Mouse (Mus musculus): ENCODE data around the gene Ccdc42. TPM values are rescaled to one million over a fixed set of nuclear protein-coding genes. Genes with fewer than 3 reads are reported as not detected.

Ccdc42 gene
- polyA plus RNA-seq (2015; fragmentation: Nextera tagmentation; extraction: Ambion mirVana) = 0.66 and 0.94 TPM in 2 replicates

DNA sequence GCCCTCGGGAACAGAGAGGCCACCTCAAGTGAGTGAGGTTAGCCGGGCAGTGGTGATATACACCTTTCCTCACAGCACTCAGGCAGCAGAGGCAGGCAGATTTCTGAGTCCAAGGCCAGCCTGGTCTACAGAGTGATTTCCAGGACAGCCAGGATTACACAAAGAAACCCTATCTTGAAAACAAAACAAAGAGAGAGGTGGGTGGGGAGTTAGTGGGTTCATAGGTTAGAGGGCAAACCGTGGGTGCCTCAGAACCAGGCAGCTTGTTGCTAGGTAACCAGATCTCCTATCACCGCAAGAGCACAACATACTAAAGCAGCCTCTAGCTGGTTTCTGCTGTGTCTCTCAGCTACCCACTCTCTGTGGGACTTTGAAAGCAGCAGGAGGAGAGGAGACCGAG is at the start of gene Ccdc42:
Ccdc42 (plus strand) TSS at position 301 of the 400 bp plus-strand sequence.
- no peak within 1 kb of the TSS for H3K4me2 ChIP-seq
- H3K27me3 ChIP-seq = no peaks in the 10 kb centered on the region
- WGBS = 71% methylated on average over 5 of the region's 5 CpGs
- H3K4me1 ChIP-seq = peaks cover 22% of the 10 kb centered on the region
- no peak for ATAC-seq (ENCODE audit: borderline replicate concordance, extremely low read depth, low FRiP score, low TSS enrichment)
- H3K4me3 ChIP-seq = no peak within 1 kb of the TSS
- no peak within 1 kb of the TSS for H3K27ac ChIP-seq
- no peaks in the 10 kb centered on the region for H3K9me3 ChIP-seq
- no peaks in the 10 kb centered on the region for H3K36me3 ChIP-seq
- H3K9ac ChIP-seq = no peak within 1 kb of the TSS

DNA sequence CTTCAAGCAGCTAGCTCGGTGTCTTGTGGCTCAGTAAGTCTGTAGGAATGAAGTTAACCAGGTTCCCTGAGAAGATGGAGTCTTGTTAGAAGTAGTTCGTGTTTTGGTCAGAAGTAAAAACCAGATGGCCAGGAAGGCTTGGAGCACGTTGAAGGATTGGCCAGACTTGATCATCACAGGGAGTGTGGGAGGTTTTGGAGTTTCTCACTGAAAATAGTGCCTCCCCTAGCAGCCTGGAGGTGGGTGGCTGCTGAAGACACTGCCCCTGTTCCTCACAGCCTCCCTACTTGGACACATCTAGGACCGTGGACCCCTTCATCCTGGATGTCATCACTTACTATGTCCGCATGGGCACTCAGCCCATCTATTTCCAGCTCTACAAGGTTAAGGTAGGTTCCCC is 47.2 kb upstream of the Ccdc42 start:
- ATAC-seq (ENCODE audit: borderline replicate concordance, extremely low read depth, low FRiP score, low TSS enrichment) = no peak
- Histone ChIP-seq H3K4me2 (no peak overlapping the region), H3K27me3 (no peaks in the 10 kb centered on the region), H3K9me3 (no peaks in the 10 kb centered on the region), H3K4me1 (peaks cover under 1% of the 10 kb centered on the region; the same call in 1 of the 2 replicates), H3K4me3 (no peak overlapping the region), H3K27ac (no peak overlapping the region), H3K36me3 (no peaks in the 10 kb centered on the region), H3K9ac (no peak overlapping the region)
- WGBS = 54% methylated on average over 5 of the region's 5 CpGs

DNA sequence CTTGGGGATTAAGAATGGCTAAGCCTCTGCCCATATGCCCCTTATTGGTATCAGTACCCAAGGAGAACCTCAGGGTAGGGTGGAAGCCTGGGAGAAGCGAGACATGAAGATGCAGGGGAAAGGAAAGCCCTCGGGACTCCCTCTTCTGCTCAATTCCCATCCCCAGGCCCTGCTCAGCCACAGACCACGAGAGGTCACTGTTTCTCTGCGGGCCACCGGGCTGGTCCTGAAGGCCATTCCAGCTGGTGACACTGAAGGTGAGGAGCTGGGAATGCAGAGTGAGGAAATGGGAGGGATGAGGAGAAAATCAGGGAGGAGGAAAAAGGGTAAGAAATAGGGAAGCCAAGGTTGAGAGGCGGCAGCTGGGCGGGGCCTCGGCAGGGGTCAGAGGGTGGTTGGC is 42.3 kb upstream of the Ccdc42 start:
- Histone ChIP-seq H3K9me3 (no peaks in the 10 kb centered on the region), H3K9ac (no peak overlapping the region), H3K36me3 (no peaks in the 10 kb centered on the region), H3K4me2 (no peak overlapping the region), H3K27me3 (no peaks in the 10 kb centered on the region), H3K27ac (no peak overlapping the region), H3K4me1 (peaks cover 11% of the 10 kb centered on the region), H3K4me3 (no peak overlapping the region)
- no peak for ATAC-seq (ENCODE audit: borderline replicate concordance, extremely low read depth, low FRiP score, low TSS enrichment)
- 8% methylated on average over 8 of the region's 8 CpGs for WGBS

DNA sequence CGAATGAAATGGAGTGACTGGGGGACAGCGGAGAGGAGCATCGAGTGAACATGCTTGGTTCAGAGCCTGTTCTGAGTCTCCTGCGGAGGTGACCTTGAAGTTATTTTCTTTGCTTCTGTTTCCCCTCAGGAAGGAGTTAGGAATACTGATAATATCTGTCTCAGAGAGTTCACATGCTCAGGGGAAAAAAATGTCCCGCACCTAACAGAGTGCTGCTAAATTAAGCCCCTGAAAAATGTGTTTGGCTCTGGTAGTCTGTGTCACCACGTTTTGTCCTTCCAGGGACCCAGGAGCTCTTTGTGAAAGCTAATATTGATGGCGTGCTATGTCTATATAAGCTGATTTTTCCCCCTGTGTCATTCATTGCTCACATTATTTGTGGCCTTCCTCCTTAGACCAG is 41.6 kb upstream of the Ccdc42 start:
- ATAC-seq (ENCODE audit: borderline replicate concordance, extremely low read depth, low FRiP score, low TSS enrichment) = no peak
- Histone ChIP-seq H3K4me2 (no peak overlapping the region), H3K9me3 (no peaks in the 10 kb centered on the region), H3K36me3 (no peaks in the 10 kb centered on the region), H3K9ac (no peak overlapping the region), H3K4me1 (peaks cover 11% of the 10 kb centered on the region), H3K27ac (no peak overlapping the region), H3K27me3 (no peaks in the 10 kb centered on the region), H3K4me3 (no peak overlapping the region)
- 41% methylated on average over 7 of the region's 7 CpGs for WGBS

DNA sequence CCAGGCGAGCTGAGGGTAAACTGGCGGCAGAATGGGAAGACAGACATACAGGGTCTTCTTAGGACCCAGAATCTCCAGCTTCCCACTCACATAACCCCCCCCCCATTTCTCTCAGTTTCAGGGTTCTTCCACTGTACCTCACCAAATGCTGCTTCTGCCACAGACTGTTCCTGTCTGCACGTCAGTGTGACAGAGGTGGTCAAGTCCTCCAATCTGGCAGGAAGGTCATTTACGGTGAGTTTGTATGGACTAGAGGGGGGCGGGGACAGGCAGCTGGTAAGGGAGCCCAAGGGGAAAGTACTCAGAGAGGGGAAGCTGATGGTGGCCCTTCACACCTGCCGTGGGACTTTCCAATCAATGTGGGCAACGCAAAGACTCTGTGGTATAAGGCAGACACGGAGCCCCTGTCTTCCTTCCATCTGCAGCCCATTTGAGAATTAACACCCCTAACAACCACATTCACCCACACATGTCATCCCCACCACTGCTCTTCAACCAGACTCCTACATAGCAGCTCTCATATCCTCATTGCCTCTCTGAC is 41.1 kb upstream of the Ccdc42 start:
- Histone ChIP-seq H3K36me3 (no peaks in the 10 kb centered on the region), H3K27ac (no peak overlapping the region), H3K4me3 (no peak overlapping the region), H3K9ac (no peak overlapping the region), H3K4me2 (no peak overlapping the region), H3K4me1 (peaks cover 11% of the 10 kb centered on the region), H3K9me3 (no peaks in the 10 kb centered on the region), H3K27me3 (no peaks in the 10 kb centered on the region)
- no peak for ATAC-seq (ENCODE audit: borderline replicate concordance, extremely low read depth, low FRiP score, low TSS enrichment)
- 70% methylated on average over 8 of the region's 8 CpGs for WGBS

DNA sequence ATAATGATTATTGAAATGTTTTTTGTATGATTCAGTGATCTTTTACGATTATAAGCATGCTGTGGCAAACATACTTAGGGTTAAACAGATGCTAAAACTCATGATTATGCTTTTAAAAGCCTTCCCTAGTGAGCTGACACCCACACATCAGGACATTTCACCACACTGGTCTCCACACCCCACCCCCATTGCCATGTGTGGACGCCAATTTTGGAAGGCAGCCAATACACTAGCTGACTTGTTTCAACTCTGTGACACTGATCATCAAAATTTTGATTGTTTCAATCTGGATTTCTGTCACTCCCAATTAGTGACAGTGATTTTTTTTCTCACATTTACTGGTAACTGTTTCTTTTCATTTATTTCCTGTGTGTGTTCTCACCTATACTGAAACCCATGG is 39.3 kb upstream of the Ccdc42 start:
- no peak overlapping the region for H3K4me2 ChIP-seq
- H3K36me3 ChIP-seq = no peaks in the 10 kb centered on the region
- no peak overlapping the region for H3K4me3 ChIP-seq
- H3K27ac ChIP-seq = no peak overlapping the region
- H3K4me1 ChIP-seq = peaks cover 11% of the 10 kb centered on the region
- whole genome bisulfite sequencing = 37% methylated on average over 2 of the region's 2 CpGs
- H3K9me3 ChIP-seq = no peaks in the 10 kb centered on the region
- no peak for ATAC-seq (ENCODE audit: borderline replicate concordance, extremely low read depth, low FRiP score, low TSS enrichment)
- no peak overlapping the region for H3K9ac ChIP-seq
- H3K27me3 ChIP-seq = no peaks in the 10 kb centered on the region

DNA sequence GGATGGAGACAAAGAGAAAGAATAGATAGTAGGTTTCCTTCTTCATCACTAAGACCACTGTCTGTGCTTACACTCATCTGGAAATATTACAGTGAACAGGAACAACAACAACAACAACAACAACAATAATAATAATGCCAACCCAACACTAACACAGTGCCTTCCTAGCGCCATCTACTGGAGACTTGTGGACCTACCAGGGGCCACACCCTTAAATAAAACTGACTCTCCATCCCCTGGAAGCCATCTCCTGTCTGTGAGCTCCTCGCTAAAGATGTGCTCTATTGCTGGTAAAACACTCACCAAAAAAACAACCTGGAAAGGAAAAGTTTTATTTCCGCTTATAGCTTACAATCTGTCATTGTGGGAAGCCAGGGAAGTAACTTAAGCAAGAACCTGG is 37.2 kb upstream of the Ccdc42 start:
- Histone ChIP-seq H3K4me1 (peaks cover 11% of the 10 kb centered on the region), H3K36me3 (no peaks in the 10 kb centered on the region), H3K4me2 (no peak overlapping the region), H3K27me3 (no peaks in the 10 kb centered on the region), H3K4me3 (no peak overlapping the region), H3K9me3 (no peaks in the 10 kb centered on the region), H3K9ac (no peak overlapping the region), H3K27ac (no peak overlapping the region)
- no peak for ATAC-seq (ENCODE audit: borderline replicate concordance, extremely low read depth, low FRiP score, low TSS enrichment)
- WGBS = 55% methylated on average over 3 of the region's 3 CpGs

DNA sequence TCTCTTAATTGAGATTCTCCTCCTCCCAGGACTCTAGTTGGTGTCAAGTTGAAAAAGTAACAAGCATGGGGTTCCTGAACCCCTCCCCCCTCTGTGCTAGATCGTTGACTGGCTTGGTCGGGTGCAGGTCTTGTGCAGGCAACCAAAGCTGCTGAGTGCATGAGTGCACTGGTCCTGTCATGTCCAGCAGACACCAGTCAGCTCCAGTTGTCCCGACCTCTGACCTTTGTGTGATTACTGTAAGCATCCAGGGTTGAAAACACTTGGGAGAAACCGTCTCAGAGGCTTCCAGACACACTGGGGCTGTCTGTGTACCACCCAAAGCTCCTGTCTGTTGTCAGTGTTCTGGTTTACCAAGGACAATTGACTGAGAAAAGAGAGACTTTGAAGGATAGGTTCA is 36.5 kb upstream of the Ccdc42 start:
- no peak for ATAC-seq (ENCODE audit: borderline replicate concordance, extremely low read depth, low FRiP score, low TSS enrichment)
- H3K36me3 ChIP-seq = no peaks in the 10 kb centered on the region
- no peaks in the 10 kb centered on the region for H3K27me3 ChIP-seq
- H3K4me3 ChIP-seq = no peak overlapping the region
- no peak overlapping the region for H3K9ac ChIP-seq
- 32% methylated on average over 4 of the region's 4 CpGs for WGBS
- H3K4me2 ChIP-seq = no peak overlapping the region
- no peaks in the 10 kb centered on the region for H3K9me3 ChIP-seq
- H3K4me1 ChIP-seq = peaks cover 7% of the 10 kb centered on the region
- H3K27ac ChIP-seq = no peak overlapping the region

DNA sequence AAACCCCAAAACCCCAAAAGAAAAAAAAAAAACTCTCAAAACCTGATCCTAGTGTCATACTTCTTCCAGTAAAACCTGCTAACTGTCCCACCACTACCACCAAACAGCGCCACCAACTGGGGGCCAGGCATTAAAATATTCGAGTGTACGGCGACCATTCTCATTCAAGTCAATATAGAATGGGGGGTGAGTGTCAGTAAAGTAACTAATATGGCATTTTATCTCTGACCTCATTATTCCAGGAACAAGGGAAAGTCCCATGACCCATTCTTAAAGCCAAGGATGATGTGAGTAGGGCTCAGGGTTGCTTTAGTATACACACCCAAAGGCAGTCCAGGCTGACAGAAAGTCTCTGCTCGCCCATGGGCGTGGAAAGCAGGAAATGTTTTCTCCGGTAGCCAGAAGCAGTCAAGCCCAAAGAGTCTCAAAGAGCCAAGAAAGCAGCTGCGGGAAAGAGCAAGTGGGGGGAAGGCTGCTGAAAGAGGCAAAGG is 32.8 kb upstream of the Ccdc42 start:
- Histone ChIP-seq H3K4me3 (no peak overlapping the region), H3K27me3 (no peaks in the 10 kb centered on the region), H3K9me3 (no peaks in the 10 kb centered on the region), H3K4me2 (no peak overlapping the region), H3K9ac (no peak overlapping the region), H3K27ac (no peak overlapping the region), H3K36me3 (no peaks in the 10 kb centered on the region), H3K4me1 (peaks cover 10% of the 10 kb centered on the region; the same call in 1 of the 2 replicates)
- ATAC-seq (ENCODE audit: borderline replicate concordance, extremely low read depth, low FRiP score, low TSS enrichment) = no peak
- 28% methylated on average over 8 of the region's 8 CpGs for WGBS

DNA sequence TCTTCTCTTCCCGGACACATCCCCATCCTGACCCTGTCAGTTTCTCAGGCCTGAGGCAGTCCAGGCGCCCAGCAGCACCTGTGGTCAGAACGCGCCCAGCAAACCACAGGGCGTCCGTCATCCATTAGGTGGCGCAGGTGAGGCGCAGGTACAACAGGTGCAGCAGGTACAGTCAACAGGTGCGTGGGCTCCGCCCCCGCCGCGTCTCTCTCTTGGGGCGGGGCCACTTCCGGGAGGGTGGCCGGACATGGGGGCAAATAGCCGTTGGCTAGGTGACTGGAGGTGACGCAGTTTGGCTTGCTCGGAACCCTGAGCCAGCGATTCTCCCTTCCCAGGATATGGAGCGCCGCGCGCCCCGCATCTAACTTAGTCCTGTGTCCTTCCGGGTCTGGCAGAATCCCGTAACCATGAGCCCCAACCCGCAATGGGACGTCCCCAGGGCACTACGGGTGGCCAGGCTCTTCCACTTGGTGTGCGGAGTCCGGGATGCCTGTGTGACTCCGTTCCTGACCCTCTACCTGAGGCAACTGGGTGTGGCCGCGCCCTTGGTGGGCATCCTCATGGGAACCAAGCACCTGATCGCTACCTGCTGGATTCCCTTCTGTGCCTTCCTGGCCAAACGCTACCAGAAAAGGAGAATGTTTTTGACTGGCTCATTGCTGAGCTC is 30.8 kb upstream of the Ccdc42 start, which contains the start of gene Mfsd6l:
Mfsd6l (plus strand) TSS at position 269 of the 667 bp plus-strand sequence.
- ATAC-seq (ENCODE audit: borderline replicate concordance, extremely low read depth, low FRiP score, low TSS enrichment) = 0 out of 2 replicates have a peak, but pooled peaks have one; percentile 56
- 9% methylated on average over 37 of the region's 37 CpGs for WGBS

DNA sequence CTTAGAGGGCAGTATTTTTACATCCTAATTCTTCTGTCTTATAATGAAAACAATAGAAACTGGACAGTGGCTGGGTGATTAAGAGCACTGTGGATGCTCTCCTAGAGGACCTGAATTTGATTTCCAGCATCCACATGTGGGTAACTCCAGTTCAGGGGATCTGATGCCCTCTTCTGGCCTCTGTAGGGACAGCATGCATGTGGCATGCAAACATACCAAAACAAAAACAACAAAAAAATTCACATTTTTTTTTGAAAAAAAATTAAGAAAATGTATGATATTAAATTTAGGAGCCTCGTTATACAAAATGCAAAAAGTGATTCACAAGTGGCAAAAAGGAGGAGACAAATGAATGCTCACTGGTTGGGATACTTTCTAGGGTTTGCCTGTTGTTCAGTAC is 27.3 kb upstream of the Ccdc42 start:
- Histone ChIP-seq H3K4me1 (peaks cover 10% of the 10 kb centered on the region; the same call in 1 of the 2 replicates), H3K9ac (no peak overlapping the region), H3K27me3 (no peaks in the 10 kb centered on the region), H3K4me2 (no peak overlapping the region), H3K27ac (no peak overlapping the region), H3K9me3 (no peaks in the 10 kb centered on the region), H3K4me3 (no peak overlapping the region), H3K36me3 (no peaks in the 10 kb centered on the region)
- no peak for ATAC-seq (ENCODE audit: borderline replicate concordance, extremely low read depth, low FRiP score, low TSS enrichment)
- WGBS = 53% methylated on average over 1 of the region's 1 CpGs

More for the DNA sequence above, 30.8 kb upstream of the Ccdc42 start, which contains the start of gene Mfsd6l:
- Histone ChIP-seq H3K27ac (peak within 1 kb of the TSS; percentile 33; the same call in 1 of the 2 replicates), H3K4me2 (peak within 1 kb of the TSS; percentile 61), H3K4me3 (peak within 1 kb of the TSS; percentile 46), H3K4me1 (peaks cover 10% of the 10 kb centered on the region; the same call in 1 of the 2 replicates), H3K27me3 (no peaks in the 10 kb centered on the region), H3K9ac (peak within 1 kb of the TSS; percentile 36; the same call in 1 of the 2 replicates), H3K36me3 (no peaks in the 10 kb centered on the region), H3K9me3 (no peaks in the 10 kb centered on the region)

Measured in lung, embryonic 15.5 days (tissue).